Mouse (Mus musculus) lung, postnatal 25 days (tissue): ENCODE measurements around the gene Pla2g12b.

ENCODE experiments used
- DNase-seq: peaks from one replicate; pipeline ENCODE4 v3.0.0; 2022; ENCODE audit warnings: low spot score

Gene Pla2g12b

DNA sequence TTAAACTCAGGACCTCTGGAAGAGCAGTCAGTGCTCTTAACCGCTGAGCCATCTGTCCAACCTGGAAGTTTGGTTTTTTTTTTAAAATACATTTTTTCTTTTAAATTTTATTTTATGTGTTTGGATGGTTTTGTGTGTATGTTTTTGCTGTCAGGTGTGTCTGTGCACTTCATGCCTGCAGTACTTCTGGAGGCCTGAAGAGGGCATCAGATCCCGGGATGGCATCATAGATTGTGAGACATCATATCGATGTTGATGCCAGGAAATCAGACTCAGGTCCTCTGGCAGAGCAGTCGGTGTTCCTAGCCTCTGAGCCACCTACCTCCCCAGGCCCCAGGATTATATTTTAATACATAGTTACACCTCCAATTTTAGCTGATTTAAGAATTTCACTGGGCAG lies 10.3 kb downstream of the Pla2g12b start:
- no peak for DNase-seq

DNA sequence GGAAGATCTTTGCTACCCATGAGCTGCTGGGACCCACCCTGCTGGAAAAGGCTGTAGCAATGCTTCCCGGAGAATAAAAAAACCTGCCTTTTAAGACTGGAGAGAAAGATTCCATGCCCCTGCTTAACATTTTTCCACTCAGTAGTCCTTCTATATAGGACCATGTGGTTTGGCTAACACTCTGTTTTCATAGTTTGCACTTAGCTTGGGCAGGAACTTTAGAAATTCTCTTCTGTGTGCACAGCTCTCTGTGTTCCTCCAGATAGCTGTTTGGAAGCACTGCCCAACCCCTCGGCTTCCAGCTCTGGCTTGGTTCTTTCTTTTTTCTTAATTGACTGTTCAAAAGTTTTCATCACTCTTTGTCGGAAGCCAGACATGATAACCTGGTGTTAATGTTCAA lies 13.2 kb downstream of the Pla2g12b start:
- DNase-seq = peak; percentile 30

DNA sequence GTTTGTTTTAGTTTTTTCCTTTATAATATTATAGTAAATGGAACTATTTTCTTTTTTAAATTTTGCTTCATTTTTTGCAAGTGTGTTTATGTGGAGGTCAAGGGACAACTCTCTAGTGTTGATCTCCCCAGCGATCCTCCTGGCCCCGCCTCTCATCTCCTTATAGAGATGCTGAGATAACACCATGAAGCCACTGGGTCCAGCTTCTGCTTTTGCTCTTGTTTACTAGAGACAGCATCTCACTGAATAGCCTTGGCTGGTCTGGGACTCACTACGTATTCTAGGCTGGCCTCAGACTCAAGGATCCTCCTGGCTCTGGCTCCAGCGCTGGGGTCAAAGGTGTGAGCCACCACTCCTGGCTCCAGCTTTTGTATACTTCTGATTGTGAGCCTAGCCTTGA lies 16.1 kb downstream of the Pla2g12b start:
- DNase-seq = no peak

DNA sequence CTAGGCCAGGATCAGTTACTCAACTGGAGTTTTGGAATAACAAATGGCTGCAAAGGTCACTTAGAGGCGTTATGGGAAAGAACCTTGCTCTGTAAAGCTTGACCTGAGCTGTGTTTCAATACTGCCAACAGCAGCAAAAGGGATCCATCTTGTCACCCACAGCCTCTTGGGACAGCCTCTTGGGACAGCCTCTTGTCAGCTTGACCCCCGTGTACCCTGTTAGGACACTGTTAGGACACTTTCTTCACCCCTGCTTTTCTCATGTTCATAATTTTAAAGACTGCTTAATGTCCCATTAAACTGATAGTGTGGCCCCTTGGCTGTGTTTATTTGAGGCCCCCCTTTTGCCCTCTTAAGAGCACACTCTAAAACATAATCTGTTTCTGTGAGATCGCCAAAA lies 21.0 kb downstream of the Pla2g12b start:
- no peak for DNase-seq

DNA sequence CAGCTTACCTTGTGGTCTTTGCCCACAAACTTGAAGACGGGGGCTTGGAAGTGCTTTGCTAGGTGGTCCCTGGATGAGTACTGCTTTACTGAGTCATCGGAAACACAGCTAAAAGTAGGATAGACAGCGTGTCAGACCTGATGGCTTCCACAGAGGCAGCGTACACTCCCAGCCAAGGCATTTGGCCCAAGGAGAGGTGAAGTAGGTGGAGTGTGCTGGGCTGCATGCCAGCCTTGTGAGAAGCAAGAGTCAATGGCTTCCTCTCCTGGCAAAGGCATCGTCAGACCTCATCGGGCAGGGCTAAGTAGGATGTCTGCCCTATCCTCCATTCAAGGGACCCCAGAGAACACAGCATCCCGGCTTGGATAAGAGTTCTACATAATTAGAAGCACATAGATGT lies 21.9 kb downstream of the Pla2g12b start:
- peak; percentile 87 for DNase-seq

DNA sequence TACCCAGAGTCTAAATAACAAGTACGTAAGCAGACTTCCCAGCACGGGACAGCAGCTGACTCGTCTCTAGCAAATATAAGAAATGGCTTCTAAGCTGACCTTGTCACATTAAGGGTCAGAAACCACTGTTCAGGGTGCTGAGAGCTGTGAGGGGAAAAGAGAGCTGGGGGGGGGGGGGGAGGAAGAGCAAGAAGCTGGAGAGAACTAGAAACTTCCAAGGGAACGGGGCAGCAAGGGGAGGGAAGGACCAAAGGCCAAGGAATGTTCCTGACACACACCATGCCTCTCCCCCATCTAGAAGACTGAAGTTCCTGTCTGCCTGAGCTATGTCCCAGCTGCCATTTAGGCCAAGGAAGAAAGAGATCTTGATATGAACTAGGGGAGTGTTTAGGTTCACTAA lies 22.9 kb downstream of the Pla2g12b start:
- DNase-seq = no peak

DNA sequence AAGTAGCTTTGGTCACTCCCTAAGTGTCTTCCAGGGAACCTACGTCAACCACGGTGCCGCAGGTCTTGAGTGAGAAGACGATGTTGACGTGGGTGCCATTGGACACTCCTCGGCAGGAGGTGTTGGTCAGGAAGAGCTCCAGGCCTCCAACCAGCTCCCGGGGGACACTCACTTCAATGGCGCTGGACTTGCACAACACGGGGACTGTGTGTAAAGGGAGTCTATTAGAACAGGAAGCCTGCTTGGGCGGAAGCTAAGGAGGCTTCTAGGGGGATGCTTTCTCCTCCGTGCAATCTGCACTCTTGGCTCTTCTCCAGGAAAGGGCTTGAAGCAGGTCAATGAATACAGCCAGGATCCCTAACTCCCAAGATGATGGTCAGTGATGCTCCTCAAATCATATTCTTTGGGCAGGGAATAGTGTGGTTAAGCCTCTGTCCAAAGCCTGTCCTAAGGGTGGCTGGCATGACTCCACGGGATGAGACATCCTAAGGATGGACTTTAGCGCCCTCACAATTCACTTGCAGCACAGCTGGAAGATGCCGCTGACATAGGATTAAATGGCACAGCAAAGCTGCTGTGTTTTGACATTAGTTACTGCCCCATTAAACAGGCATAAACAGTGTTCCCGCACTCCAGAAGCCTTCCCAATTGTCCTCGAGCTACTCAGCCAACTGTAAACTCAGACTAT lies 26.1 kb downstream of the Pla2g12b start:
- no peak for DNase-seq

DNA sequence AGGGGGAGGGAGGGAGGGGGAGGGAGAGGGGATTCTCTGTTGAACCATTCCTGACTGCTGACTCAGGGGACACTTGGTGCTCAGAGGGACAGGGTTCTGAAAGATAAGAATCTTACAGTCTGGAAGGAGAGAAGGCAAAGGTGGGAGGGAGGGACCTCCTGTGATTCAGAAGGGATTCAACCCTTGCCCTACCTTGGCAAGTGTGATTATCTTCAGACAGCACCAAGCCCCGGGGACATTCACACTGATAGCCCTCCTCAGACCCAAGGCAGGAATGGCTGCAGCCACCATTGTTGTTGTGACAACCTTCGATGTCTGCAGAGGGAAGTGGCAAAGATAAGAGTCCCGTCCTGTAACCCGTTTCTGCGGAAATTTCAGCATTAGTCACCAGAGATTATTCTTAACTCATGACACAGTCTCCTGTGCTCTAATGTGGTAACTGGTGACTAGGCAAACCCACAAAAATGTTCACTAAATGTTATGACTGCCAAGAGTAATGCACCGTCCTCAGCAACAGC lies 27.3 kb downstream of the Pla2g12b start:
- DNase-seq = no peak

DNA sequence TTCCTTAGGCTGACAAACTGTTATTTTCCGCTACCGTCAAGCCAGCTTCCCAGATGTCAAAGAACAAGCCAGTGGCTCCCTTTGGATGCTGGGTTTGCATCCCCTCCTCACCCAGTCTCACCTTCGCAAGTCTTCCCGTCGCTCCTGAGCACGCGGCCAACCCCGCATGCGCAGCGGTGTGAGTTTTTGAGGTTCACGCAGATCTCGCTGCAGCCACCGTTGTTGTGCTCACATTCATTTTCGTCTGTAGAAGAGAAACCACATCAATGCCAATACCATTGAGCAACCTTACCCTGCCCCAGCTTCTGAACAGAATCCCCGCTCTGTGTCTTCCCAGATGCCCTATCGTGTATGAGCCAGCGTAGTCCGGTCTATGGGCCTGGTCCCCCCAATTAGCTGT lies 32.3 kb downstream of the Pla2g12b start:
- DNase-seq = no peak

DNA sequence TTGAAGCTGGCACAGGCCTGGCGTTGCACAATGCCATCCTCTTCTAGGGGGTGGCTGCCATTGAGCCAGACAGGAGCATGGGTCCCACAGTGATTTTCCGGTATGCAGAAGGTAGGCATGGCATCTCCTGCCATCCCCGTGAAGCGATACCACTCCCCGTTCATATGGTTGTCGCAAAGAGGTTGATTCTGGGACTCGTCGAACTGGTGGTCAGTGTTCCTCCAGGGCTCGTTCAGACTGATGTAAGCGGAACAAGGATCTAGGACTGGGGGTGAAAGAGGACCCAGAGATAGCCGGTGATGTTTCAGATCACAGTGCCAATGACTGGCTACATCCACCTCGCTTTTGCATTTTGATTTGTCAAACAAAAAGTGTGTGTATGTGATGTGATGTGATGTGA lies 35.2 kb downstream of the Pla2g12b start:
- no peak for DNase-seq

DNA sequence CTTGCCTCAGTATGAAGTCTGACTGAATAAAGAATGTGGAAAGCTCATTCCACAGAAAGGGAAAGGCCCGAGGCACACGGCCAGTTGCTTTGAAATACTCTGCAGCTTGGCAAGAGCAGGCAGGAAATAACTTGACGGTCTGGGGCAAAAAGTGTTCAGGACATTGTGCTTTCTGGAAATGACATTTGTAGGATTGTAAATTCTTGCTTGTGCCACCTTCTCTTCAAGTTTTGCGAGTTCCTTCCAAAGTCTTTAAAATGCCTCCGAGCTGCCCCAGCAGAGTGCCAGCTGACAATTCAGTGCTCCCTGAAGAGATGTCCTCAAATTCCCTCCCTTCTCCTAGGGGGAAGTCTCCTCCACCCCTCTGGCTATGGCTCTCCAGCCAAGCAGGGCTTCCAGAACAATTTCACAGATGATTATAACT lies 36.1 kb downstream of the Pla2g12b start:
- peak; percentile 69 for DNase-seq

DNA sequence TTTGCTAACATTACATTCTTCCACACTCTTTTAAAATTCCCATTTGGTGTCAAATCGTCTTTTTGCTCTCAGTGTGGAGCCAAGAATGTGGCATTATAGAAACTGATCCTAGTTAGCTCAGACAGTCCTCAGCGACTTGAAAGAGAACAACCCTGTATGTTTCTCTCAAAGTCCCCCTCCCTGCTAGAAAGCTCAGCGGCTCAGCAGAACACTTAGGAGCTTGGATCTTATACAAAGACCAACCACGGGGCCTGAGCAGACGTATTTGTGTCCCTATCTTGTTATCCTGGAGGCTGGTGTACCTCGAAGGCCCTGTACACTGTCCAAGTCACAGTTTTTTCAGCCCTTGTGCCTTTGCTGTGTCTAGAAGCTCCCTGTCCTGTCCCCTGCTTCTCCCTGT lies 36.7 kb downstream of the Pla2g12b start:
- DNase-seq = no peak

DNA sequence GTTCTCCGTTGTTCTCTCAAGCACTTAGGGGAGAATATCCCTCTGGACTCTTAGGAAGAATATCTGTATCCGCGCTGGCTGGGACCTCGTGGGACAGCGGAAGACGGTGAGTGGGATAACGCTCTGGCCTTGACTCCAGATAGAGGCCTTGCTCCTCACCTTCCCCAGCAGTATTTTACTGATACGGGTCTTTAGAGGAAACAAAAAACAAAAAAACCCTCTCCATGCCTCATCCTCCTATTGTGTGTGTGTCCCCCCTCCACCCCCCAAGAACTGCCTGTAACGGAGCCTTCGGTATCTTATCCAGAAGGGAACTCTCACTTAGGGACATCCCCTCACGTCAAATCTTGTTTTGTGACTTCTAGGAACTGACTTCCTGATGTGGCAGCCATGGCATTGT lies 38.3 kb downstream of the Pla2g12b start, which contains the start of gene Oit3:
Gene Oit3 (minus strand): TSS at position 44 of the 400 bp plus-strand sequence.
- DNase-seq = no peak

DNA sequence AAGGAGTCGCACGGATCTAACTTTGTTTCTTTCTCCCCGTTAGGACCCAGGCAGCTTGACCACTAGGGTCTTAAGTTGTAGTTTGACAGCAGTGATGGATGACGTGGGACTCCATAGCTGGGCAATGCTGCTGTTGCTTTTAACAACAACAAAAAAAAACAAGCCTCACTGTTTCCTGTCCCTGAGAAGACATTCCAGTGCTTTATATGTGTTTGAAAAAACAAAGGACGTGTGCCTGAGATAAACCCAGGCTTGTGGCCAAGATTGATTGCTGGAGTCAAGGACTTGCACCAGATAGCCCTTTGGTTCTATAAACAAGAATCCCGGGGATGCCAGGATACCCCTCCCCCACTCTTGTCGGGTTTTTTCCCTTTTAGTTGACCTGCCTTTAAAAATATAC lies 39.8 kb downstream of the Pla2g12b start:
- DNase-seq = peak; percentile 44

DNA sequence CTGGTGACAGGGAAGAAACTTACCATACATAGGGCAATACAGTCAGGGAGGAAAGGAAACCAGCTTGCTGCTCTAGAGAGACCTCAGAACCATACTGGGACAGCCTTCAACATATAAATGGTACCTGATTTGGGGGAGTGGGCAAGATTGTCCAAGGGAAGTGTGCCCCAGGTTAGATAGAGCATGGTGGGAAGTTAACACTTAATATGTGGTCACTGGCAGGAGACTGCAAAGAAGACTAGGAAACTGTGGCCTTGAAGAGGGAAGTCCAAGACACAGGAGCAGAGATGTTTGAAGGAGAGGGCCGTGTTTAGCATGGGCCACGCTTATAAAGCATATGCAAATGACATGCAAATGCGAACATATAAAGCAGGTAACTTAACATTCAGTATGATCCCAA lies 40.6 kb downstream of the Pla2g12b start:
- no peak for DNase-seq

DNA sequence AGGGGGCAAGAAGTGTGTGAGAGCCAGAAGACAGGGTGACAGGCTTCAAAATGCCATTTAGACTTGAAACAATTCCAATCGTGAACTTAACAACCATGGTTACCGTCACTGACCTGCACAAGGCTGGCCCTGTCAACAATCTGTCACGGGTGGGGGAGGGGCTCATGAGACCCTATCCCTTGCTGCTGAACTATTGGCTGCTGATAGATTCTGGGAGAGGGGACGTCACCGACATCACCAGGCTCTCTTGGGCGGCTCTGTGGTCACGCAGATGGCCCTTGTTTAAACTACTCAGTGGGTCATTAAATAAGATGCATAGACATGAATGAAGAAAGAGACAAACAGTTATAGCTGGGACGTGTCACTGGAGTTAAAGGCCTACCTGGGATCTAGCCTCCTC lies 41.2 kb downstream of the Pla2g12b start:
- DNase-seq = no peak

DNA sequence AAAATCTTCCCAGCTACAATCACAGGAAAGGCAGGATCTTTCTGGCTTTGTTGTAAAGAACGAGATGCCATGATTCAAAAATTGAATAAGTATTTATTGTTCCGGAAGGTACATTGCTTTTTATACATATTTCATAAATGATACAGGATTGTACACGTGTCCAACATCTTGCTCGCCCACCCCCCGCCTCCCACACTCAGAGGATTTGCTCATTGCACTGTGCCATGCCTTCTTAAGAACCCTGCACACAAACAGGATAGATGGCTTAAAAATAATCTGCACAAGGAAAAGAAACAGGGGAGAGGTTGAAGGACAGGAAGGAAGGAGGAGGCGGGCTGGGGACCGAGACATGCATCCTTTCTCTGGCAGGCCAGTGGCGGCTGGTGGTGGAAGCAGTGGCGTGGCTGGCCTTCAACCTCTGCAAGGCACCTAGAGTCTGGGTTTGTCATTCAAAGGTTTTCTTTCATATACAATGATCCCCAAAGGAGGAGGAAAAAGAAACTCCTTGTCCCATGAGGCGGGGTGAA lies 43.5 kb downstream of the Pla2g12b start:
- no peak for DNase-seq

DNA sequence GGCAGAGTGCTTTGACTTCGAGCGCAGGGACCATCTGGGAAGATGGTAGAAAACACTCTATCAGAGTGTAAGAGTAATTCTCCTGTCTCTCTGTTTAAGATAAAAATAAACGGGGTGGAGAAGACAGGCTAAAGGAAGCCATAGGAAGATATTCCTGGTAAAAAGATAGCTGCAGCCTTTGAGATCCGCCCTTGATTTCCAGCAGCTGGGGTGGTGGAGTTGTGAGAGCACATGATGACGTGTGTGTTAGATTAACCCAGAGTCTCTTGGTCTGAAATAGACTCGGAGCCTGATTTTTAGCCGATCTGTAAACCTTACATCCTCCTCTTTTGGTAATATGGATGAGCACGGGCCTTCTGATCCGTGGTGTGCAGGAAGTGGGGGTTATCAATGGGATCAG lies 44.1 kb downstream of the Pla2g12b start:
- no peak for DNase-seq

DNA sequence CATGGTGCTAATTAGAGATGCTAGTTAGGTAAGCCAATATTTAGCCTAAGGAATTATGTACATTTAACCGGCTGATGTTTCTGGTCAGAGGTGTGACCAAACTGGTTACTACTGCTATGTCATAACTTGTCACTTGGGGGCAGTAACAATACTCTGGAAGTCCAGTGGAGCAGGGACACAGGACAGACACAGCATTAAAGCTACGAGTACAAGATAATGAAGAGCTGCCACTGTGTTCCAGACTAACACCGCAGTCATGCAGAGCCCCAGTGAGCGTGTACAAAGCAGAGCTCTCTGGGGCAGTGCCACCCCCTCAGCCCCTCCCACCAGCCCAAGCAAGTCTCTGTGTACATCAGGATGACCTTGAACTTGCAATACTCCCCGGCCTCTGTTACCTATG lies 48.4 kb downstream of the Pla2g12b start:
- peak; percentile 40 for DNase-seq

DNA sequence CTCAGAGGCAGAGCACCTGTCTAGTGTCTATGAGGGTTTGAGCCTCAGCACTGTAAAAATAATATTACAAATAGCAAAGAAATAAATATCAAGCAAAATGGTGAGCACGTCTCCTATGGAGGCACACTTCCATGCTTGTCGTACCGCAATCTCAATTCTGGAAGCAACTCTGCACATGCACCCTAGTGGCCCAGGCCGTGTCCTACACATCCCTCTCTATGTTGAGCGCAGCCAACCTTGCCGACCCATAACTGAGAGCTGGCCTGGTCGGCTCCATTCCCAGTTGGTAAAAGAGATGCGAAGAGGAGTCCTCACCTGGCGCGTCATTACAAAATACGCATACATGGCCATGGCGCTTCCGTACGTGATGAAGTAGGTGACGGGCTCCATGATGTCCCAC lies 51.2 kb downstream of the Pla2g12b start:
- no peak for DNase-seq

DNA sequence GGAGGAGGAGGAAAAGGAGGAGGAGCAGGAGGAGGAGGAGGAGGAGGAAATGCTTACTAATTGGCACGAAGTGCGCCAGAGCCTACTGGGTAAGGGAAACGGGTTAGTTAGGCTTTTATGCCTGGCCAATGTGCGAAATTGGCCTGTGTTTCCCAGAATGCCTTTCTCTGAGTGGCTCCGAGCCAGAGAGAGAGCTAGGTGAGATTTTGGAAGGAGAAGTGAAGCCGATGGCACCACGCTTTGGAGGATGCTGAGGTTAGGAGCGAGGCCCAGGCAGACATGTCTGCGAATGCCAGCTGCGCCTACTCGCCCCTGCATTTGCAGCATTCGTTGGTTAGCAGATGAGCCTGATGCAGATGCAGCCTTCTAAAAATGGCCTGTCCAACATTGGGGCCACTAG lies 56.3 kb downstream of the Pla2g12b start:
- DNase-seq = no peak

DNA sequence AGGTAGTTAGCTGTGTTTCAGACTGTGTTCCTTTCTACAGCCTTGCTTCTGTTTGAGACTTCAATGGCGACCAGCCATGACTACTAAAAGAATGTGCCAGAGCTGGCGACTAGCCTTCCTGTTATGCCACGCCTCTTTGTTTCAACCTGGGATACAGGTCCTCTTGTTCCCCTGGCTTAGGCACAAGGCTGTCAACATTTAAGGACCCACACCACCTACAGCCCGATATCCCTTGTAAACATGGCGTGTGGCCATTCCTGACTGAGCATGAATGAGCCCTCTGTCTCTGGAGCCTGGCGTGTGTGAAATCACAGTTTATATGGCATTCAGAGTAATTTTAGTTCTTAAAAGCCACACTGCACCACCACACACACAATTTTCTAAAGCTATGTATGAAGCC lies 58.8 kb downstream of the Pla2g12b start:
- no peak for DNase-seq

DNA sequence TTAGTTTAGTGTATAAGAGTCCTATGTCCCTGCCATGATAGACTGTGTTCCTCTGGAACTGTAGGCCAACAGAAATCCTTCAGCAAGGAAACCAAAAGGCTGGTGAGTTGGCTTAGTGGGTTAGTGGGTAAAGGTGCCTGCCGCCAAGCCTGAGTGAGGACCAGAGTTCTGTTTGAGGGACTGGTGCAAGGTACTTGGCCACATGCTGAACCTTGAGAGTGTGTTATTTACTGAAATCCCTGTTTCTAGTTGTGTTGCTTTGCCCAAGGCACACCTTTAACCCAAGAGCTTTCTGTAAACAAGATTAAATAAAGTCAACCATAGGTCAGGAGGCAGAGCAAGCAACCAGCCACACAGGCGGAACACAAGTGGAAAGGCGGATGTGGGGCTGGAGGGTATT lies 62.1 kb downstream of the Pla2g12b start:
- DNase-seq = no peak

DNA sequence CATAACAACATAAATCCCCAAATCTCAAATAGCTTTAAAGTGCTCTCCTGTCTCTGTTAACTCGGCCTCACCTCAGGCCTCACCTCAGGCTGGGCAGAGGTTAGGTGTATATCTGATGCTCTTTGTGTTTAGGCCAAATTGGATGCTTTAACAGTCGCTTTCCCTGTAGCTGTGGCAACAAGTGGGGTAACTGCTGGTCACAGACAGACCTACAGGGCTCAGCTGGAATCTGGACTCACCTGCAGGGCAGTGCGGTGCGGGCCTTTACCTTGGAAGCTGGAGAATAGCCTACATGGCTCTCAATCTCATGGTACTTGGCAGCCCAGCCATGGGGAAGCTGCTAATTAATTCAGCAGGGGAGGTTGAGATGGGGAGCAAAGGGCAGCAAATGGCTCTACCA lies 63.2 kb downstream of the Pla2g12b start:
- no peak for DNase-seq
